Mouse (Mus musculus) MEL (cell line): ENCODE measurements at regions not wholly inside any gene's neighbourhood (a gene's known extent, or its start where the extent isn't known, plus 50 kb on each side); places are given as distances from the start of the nearest gene placed in this dataset.

Source experiments
- DNase-seq: peaks from one replicate; pipeline ENCODE4 v3.0.0; 2011; ENCODE audit warnings: low read depth, low spot score
- H3K27ac ChIP-seq: 2 replicates; pipeline ENCODE4 v1.5.1; 2012; ENCODE audit warnings: low read depth, mild to moderate bottlenecking, control low read depth, low read length, moderate library complexity; ENCODE audit not compliant: control insufficient read depth
- H3K27me3 ChIP-seq, 2 experiments: fragments of 150-350 bp in 1 of 2; sonication (generic) in 1 of 2; 2 replicates each; pipeline ENCODE4 v1.6.1; 2012; ENCODE audit warnings: low read length in 2 of 2, mild to moderate bottlenecking in 2 of 2, improper control_type of control experiment in 1 of 2, moderate library complexity in 1 of 2; ENCODE audit not compliant: insufficient read depth in 2 of 2, control insufficient read depth in 1 of 2
- H3K36me3 ChIP-seq, 2 experiments: 2 replicates each; pipeline ENCODE4 v1.6.1; 2012 to 2014; ENCODE audit warnings: low read length in 2 of 2, improper control_type of control experiment in 1 of 2, inconsistent platforms in 1 of 2, mild to moderate bottlenecking in 1 of 2; ENCODE audit not compliant: insufficient read depth in 2 of 2, control insufficient read depth in 1 of 2
- H3K4me1 ChIP-seq, 2 experiments: fragments of 150-350 bp in 1 of 2; sonication (generic) in 1 of 2; 2 replicates each; pipeline ENCODE4 v1.6.1; 2012; ENCODE audit warnings: low read length in 2 of 2, improper control_type of control experiment in 1 of 2, mild to moderate bottlenecking in 1 of 2; ENCODE audit not compliant: insufficient read depth in 2 of 2, control insufficient read depth in 1 of 2
- H3K4me3 ChIP-seq, 2 experiments: fragments of 150-350 bp in 1 of 2; sonication (generic) in 1 of 2; 2 replicates each; pipeline ENCODE4 v1.5.1; 2012; ENCODE audit warnings: low read depth in 2 of 2, low read length in 2 of 2, mild to moderate bottlenecking in 2 of 2, moderate library complexity in 2 of 2, control low read depth in 1 of 2, improper control_type of control experiment in 1 of 2; ENCODE audit not compliant: control insufficient read depth in 1 of 2, insufficient read depth in 1 of 2
- H3K79me2 ChIP-seq: 2 replicates; pipeline ENCODE4 v1.6.1; 2012; ENCODE audit warnings: mild to moderate bottlenecking, low read length, moderate library complexity; ENCODE audit not compliant: control insufficient read depth, poor library complexity, insufficient read depth
- H3K9ac ChIP-seq: 2 replicates; pipeline ENCODE4 v1.6.1; 2012; ENCODE audit warnings: low read depth, mild to moderate bottlenecking, control low read depth, low read length, moderate library complexity; ENCODE audit not compliant: control insufficient read depth, poor library complexity, severe bottlenecking
- H3K9me3 ChIP-seq: fragments of 150-350 bp; sonication (generic); replicated peaks from 2 replicates; pipeline ENCODE4 v1.6.1; 2012; ENCODE audit warnings: mild to moderate bottlenecking, low read length, improper control_type of control experiment, moderate library complexity; ENCODE audit not compliant: insufficient read depth
- CHD2 ChIP-seq: IDR thresholded peaks from 2 replicates; pipeline ENCODE4 v1.6.1; 2011; ENCODE audit warnings: low read length, improper control_type of control experiment
- EP300 ChIP-seq, 2 experiments: IDR thresholded peaks; 2 replicates each; pipeline ENCODE4 v1.6.1; 2011; ENCODE audit warnings: improper control_type of control experiment in 2 of 2, low read length in 2 of 2, low read depth in 1 of 2, mild to moderate bottlenecking in 1 of 2
- ETS1 ChIP-seq: IDR thresholded peaks from 2 replicates; pipeline ENCODE4 v1.6.1; 2012; ENCODE audit warnings: low read depth, mild to moderate bottlenecking, inconsistent platforms, low read length, improper control_type of control experiment, moderate library complexity
- GABPA ChIP-seq: IDR thresholded peaks from 2 replicates; pipeline ENCODE4 v1.6.1; 2012; ENCODE audit warnings: low read depth, mild to moderate bottlenecking, inconsistent platforms, low read length, improper control_type of control experiment, moderate library complexity
- HCFC1 ChIP-seq: IDR thresholded peaks from 2 replicates; pipeline ENCODE4 v1.6.1; 2012; ENCODE audit warnings: low read depth, mild to moderate bottlenecking, inconsistent platforms, low read length, improper control_type of control experiment, moderate library complexity
- JUND ChIP-seq: IDR thresholded peaks from 2 replicates; pipeline ENCODE4 v1.6.1; 2011; ENCODE audit warnings: low read depth, mild to moderate bottlenecking, improper control_type of control experiment, low read length
- MAZ ChIP-seq: IDR thresholded peaks from 2 replicates; pipeline ENCODE4 v1.6.1; 2012; ENCODE audit warnings: low read depth, mild to moderate bottlenecking, inconsistent platforms, low read length, improper control_type of control experiment
- MEF2A ChIP-seq: IDR thresholded peaks from 2 replicates; pipeline ENCODE4 v1.6.1; 2014; ENCODE audit warnings: low read depth, mild to moderate bottlenecking, inconsistent platforms, low read length, improper control_type of control experiment; ENCODE audit not compliant: poor library complexity, insufficient replicate concordance, severe bottlenecking; ENCODE audit errors: extremely low read depth
- MYB ChIP-seq: IDR thresholded peaks from 2 replicates; pipeline ENCODE4 v1.6.1; 2011; ENCODE audit warnings: mild to moderate bottlenecking, low read depth, low read length, improper control_type of control experiment
- MYC ChIP-seq: IDR thresholded peaks from 2 replicates; pipeline ENCODE4 v1.6.1; 2011; ENCODE audit warnings: low read depth, mild to moderate bottlenecking, low read length, improper control_type of control experiment, moderate library complexity
- POLR2AphosphoS2 ChIP-seq: IDR thresholded peaks from 2 replicates; pipeline ENCODE4 v1.6.1; 2011; ENCODE audit warnings: low read length, improper control_type of control experiment
- RAD21 ChIP-seq: IDR thresholded peaks from 2 replicates; pipeline ENCODE4 v1.6.1; 2011; ENCODE audit warnings: mild to moderate bottlenecking, low read depth, low read length, improper control_type of control experiment
- RCOR1 ChIP-seq: IDR thresholded peaks from 2 replicates; pipeline ENCODE4 v1.6.1; 2012; ENCODE audit warnings: low read depth, mild to moderate bottlenecking, inconsistent platforms, low read length, improper control_type of control experiment
- SMC3 ChIP-seq: IDR thresholded peaks from 2 replicates; pipeline ENCODE4 v1.6.1; 2011; ENCODE audit warnings: low read depth, low read length, improper control_type of control experiment
- TBP ChIP-seq: IDR thresholded peaks from 2 replicates; pipeline ENCODE4 v1.8.0; 2011; ENCODE audit warnings: low read depth, low read length, improper control_type of control experiment
- UBTF ChIP-seq: IDR thresholded peaks from 2 replicates; pipeline ENCODE4 v1.6.1; 2012; ENCODE audit warnings: low read depth, mild to moderate bottlenecking, inconsistent platforms, low read length, improper control_type of control experiment, moderate library complexity, borderline replicate concordance; ENCODE audit not compliant: insufficient read depth
- USF2 ChIP-seq, 2 experiments: IDR thresholded peaks; 2 replicates each; pipeline ENCODE4 v1.6.1; 2011 to 2012; ENCODE audit warnings: improper control_type of control experiment in 2 of 2, low read length in 2 of 2, borderline replicate concordance in 1 of 2, inconsistent platforms in 1 of 2, low read depth in 1 of 2, mild to moderate bottlenecking in 1 of 2; ENCODE audit not compliant: insufficient read depth in 1 of 2
- ZC3H11A ChIP-seq: IDR thresholded peaks from 2 replicates; pipeline ENCODE4 v1.6.1; 2012; ENCODE audit warnings: low read depth, mild to moderate bottlenecking, inconsistent platforms, low read length, improper control_type of control experiment
- ZKSCAN1 ChIP-seq: IDR thresholded peaks from 2 replicates; pipeline ENCODE4 v1.6.1; 2012; ENCODE audit warnings: low read depth, mild to moderate bottlenecking, inconsistent platforms, low read length, improper control_type of control experiment, moderate library complexity
- ZMIZ1 ChIP-seq: IDR thresholded peaks from 2 replicates; pipeline ENCODE4 v1.6.1; 2012; ENCODE audit warnings: low read depth, mild to moderate bottlenecking, inconsistent platforms, low read length, improper control_type of control experiment, moderate library complexity

- no peak overlapping the region for H3K9ac ChIP-seq
- DNase-seq = no peak
- H3K4me1 ChIP-seq = no peaks in the 10 kb centered on the region
- no peak overlapping the region for H3K27ac ChIP-seq
- no peaks in the 10 kb centered on the region for H3K27me3 ChIP-seq
- H3K4me3 ChIP-seq = no peak overlapping the region
- no peaks in the 10 kb centered on the region for H3K9me3 ChIP-seq
- H3K79me2 ChIP-seq = no peaks in the 10 kb centered on the region
- TF ChIP-seq ETS1 = no peak
- TF ChIP-seq SMC3 = no peak
- TF ChIP-seq CHD2 = no peak
- TF ChIP-seq GABPA = no peak
- TF ChIP-seq RAD21 = no peak
- TF ChIP-seq RCOR1 = no peak
- no peak for TF ChIP-seq TBP
- TF ChIP-seq MYB = no peak
- no peak for TF ChIP-seq HCFC1
- TF ChIP-seq MYC = no peak
- no peak for TF ChIP-seq ZKSCAN1
- TF ChIP-seq USF2 (IDR thresholded peaks at IDR 0.05; ENCODE audit: borderline replicate concordance in 1 of 2, insufficient read depth in 1 of 2, low read depth in 1 of 2, low read length in 2 of 2) = no peak
- TF ChIP-seq POLR2AphosphoS2 = no peak
- no peak for TF ChIP-seq MEF2A
- no peak for TF ChIP-seq JUND
- TF ChIP-seq, all 39 proteins: peak for 0
- H3K36me3 ChIP-seq = no peaks in the 10 kb centered on the region
Measured at GRCm38 (mm10) chr9:113122253-113122749, 585.8 kb downstream of the Pdcd6ip start.

GRCm38 (mm10) chr9:113120385-113120784 lies 587.7 kb downstream of the Pdcd6ip start:
- Histone ChIP-seq H3K79me2 (no peaks in the 10 kb centered on the region), H3K9me3 (no peaks in the 10 kb centered on the region), H3K27me3 (no peaks in the 10 kb centered on the region), H3K27ac (no peak overlapping the region), H3K4me1 (no peaks in the 10 kb centered on the region), H3K9ac (no peak overlapping the region), H3K36me3 (no peaks in the 10 kb centered on the region), H3K4me3 (no peak overlapping the region)
- DNase-seq = no peak
- TF ChIP-seq ZMIZ1 (no peak), TBP (no peak), HCFC1 (no peak), ZC3H11A (no peak), USF2 (IDR thresholded peaks at IDR 0.05; ENCODE audit: borderline replicate concordance in 1 of 2, insufficient read depth in 1 of 2, low read depth in 1 of 2, low read length in 2 of 2) (no peak), POLR2AphosphoS2 (no peak), UBTF (no peak), EP300 (IDR thresholded peaks at IDR 0.05; ENCODE audit: low read depth in 1 of 2, low read length in 2 of 2) (no peak), MAZ (no peak), GABPA (no peak)
